Mouse (Mus musculus) gastrocnemius, adult 2 months (tissue): ENCODE measurements around the gene Hoxa3. TPM values are rescaled to one million over a fixed set of nuclear protein-coding genes. Genes with fewer than 3 reads are reported as not detected.

Source experiments
- DNase-seq: peaks from one replicate; pipeline ENCODE4 v3.0.0; 2022
- H3K27ac ChIP-seq: fragments of 200-600 bp; 2 replicates; pipeline ENCODE4 v1.8.1; 2022; ENCODE audit warnings: mild to moderate bottlenecking
- H3K4me3 ChIP-seq: fragments of 200-600 bp; 2 replicates; pipeline ENCODE4 v1.8.1; 2022; ENCODE audit warnings: mild to moderate bottlenecking, moderate library complexity
- CTCF ChIP-seq: fragments of 200-600 bp; IDR thresholded peaks from 2 replicates; pipeline ENCODE4 v1.8.1; 2022; ENCODE audit warnings: antibody characterized with exemption, mild to moderate bottlenecking, moderate library complexity
- intact Hi-C: fragments of 180-260 bp; cut with DNase I; formaldehyde crosslinking; loops from one replicate; pipeline ENCODE4 v1.15.1; 2025
- total RNA-seq, 2 experiments: library from RNA; stranded (reverse); gene quantifications; 2 replicates each; pipeline ENCODE4 v1.2.3; 2021

The Hoxa3 gene
- total RNA-seq, 2 experiments from 2014 or later = 2.8 to 3.1 TPM

DNA sequence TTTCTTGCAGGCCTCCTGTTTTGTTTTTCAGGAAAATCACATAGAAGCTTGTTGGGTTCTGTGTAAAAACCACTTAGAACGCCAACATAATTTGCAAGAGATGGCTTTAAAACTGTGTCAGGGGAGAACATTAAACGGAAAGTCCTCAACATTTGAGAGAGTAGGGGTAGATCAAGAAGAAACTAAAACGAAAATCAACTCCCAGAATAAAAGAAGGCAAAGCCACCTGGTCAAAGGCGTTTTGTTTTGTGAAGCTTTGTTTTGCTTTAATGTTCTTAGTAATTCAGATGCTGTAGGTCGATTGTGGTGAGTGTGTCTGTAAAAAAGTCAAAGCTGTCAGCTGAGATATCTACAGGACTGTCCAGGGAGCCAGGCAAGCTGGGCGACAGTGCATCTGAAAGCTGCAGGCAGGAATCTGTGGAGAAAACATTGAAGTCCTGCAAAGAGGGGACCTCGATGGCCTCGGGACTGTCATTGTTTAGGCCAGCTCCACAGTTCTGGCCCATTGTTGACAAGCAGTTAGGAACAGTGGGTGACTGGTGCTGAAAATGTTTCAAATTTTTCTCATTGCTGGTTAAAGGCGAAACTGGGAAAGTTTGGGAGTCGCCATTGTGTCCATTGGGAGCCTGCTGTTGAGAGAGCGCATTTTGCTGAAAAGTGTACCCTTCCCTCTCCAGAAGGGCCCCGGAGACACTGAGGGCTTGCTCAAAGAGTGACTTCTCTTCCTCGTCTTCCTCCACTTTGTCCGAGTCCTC lies 50.3 kb downstream of the Hoxa3 start:
- peak overlapping the region; percentile 69 for H3K4me3 ChIP-seq
- DNase-seq = no peak
- TF ChIP-seq CTCF = no peak
- H3K27ac ChIP-seq = peak overlapping the region; percentile 78
- intact Hi-C loops = loop anchor here (5.0 kb wide), 1 partner anchor 35 kb away; no protein-coding TSS in a partner anchor

DNA sequence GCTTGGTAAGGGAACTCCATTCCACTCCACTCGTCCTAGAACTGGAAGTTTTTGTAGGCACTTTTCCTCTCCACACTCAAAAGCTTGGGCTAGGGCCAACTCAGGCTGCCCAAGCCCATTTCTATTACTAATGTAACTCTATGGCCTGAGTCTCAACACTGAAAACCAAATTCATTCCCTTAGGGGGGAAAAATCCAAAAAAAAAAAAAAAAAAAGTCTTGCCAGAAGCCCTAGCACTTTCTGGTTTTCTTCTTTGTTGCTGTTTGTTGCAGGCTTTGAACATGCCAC lies 51.1 kb downstream of the Hoxa3 start:
- intact Hi-C loops = loop anchor here (5.0 kb wide), 1 partner anchor 35 kb away; no protein-coding TSS in a partner anchor
- H3K4me3 ChIP-seq = peak overlapping the region; percentile 7; the same call in 1 of the 2 replicates
- DNase-seq = no peak
- peak overlapping the region; percentile 48; the same call in 1 of the 2 replicates for H3K27ac ChIP-seq
- TF ChIP-seq CTCF = no peak

DNA sequence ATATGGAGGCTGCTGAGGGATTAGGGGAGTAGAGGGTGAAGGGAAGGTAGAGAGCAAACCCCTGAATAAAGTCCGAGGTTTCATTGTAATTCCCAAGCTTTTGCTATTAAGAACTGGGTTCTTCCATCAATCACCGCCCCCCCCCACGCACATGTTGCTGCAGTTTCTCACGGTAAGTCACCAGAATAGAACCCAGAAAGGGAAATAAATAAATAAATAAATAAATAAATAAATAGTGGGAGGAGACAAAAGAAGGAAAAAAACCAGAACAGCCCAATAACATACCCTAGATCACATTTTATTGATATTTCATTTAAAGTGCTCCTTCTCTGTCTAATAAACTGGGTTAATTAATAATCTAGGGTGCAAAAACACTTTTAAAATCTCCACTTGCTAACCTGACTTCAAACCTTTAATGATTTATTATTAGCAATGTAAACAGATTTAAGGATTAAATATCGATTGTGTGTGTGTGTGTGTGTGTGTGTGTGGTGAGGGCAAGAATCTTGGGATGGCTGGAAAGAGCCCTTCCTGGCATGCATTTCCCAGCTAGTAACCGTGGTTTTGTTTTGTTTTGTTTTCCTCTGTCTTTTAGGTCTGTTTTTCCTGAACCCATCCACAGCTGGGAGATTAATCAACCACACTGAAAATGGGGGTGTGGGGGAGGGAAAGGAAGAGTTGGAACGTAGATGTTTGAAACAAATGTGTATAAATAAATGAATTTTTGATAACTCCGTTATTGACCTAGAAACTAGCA lies 51.6 kb downstream of the Hoxa3 start:
- Histone ChIP-seq H3K27ac (peak overlapping the region; percentile 90), H3K4me3 (peak overlapping the region; percentile 88)
- intact Hi-C loops = loop anchor here (5.0 kb wide), 1 partner anchor 36 kb away; no protein-coding TSS in a partner anchor

DNA sequence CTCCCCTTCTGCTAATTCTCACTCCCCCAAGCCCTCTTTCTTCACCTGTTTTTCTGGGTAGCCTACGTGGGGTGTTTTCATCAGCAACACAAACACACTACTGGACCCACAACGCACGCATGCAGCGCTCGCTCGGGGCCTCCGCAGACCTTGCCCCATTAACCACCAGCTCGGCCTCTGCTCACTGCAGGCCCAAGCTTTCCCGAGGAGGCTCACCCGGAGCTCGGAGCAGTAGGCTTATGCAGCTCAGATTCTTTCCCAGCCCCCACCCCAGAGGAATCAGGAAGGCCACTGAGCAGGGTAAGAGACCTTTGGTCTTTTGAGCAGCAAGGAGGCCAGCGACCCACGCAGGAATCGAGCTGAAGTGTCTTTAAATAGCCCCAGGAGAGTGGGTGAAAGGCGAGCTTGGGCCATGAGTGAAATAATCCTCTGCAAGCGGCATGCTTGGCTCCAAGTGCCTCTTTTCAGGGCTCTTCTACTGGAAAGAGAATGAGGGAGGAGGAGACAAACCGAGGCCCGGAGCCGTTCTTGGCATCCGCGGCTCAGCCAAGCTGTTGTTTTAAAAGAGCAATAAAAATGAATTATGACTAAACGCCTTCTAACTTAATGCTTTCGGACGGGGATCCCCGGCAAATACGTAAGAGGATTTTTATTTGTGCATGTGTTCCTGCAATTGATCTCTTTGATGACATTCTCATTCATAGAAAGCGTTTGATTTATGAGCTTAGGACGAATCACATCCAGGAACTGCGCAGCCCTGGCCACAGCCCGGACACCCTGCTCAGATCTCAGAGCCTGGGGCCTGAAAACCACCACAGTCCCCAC lies 52.4 kb downstream of the Hoxa3 start:
- intact Hi-C loops = loop anchor here (5.0 kb wide), 1 partner anchor 37 kb away; no protein-coding TSS in a partner anchor
- no peak for TF ChIP-seq CTCF
- peak; percentile 35 for DNase-seq
- Histone ChIP-seq H3K27ac (peak overlapping the region; percentile 90), H3K4me3 (peak overlapping the region; percentile 88)

More for the DNA sequence above, 51.6 kb downstream of the Hoxa3 start:
- no peak for DNase-seq
- TF ChIP-seq CTCF = no peak

DNA sequence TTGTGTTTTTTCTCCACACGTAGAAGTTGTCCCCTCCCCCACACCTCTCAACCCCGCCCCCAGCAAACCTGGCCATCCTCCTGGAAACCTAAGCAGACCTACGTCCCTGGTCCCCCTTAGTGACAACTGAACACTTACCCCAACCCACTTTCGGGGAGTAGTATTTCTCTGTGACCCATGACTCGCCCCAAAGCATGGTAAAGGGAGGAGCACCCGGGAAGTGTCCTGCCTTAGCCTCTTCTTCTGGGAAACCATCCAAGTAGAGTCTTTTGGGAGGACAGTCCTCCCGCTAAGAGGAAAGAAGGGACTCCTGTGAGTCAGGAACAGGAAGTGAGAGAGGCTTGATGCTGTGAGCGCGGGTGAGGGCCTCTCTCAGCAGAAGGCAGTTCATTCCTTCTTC lies 53.2 kb downstream of the Hoxa3 start:
- H3K27ac ChIP-seq = peak overlapping the region; percentile 90
- no peak for TF ChIP-seq CTCF
- H3K4me3 ChIP-seq = peak overlapping the region; percentile 88
- DNase-seq = no peak
- intact Hi-C loops = loop anchor here (5.0 kb wide), 2 partner anchors 37 to 148 kb away; partner anchors contain the start of gene Skap2

DNA sequence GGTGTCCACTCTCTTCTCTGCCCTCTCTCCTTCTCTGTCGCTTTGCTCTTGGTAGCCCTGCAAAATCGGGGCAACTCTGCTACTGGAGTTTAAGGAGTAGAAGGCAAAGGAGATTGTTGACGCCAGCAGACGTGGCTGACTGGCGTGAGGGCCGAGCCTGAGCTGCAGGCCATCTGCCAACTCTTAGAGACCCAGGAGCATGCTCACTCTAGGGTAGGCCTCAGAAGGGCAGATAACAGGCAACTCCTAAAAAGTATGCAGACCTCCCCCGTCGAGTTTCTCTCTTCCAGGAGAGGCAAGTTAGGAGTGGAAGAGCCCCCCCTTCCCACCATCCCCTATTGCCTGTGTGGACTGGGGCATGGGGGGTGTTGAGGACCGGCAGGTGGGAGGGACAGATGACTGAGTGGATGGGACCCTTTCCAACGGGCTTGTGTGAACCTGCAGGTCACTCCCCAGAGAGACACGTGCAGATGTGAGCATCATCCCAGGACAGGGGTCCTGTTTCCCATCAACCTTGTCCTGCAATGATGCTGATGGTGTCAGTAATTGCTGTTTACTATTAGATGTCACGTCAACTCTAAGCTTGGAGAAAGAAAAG lies 53.9 kb downstream of the Hoxa3 start:
- Histone ChIP-seq H3K4me3 (peak overlapping the region; percentile 88), H3K27ac (peak overlapping the region; percentile 90)
- peak; percentile 30 for DNase-seq
- no peak for TF ChIP-seq CTCF
- intact Hi-C loops = loop anchor here (5.0 kb wide), 1 partner anchor 147 kb away; the partner anchor contains the start of gene Skap2

DNA sequence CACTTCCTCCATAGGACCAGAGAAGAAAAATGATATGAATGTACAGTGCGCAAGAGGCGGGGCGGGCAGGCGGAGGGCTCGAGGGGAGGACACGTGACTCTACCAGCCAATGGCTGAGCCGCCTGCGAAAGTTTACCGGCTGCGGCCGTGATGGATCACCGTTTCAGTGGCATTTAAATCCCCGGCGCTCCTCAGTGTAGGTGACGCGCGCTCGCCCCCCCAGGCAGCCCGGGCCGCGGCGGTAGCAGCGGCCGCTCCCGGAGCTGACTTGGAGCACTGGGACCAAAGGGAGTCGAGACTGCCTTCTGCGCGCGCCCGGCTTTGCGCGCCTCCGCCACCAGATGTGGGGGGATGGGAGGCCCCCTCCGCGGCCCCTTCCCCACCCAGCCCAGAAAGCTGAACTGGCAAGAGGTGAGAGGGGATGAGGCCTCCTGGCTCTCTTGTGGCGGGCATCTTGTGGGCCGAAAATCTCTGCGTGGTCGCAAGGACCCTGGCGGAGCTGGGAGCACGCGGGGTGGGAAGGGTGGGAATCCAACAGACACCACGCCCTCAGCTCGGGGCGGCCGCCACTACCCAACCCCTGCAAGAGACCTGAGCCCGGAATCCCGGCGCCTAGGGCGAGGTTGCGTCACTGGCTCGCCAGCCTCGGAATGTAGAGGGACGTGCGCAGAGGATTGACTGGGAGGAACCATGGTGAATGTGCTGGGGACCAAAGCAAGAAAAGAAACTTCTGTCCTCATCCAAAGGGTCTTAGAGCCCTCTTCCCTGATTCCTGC lies 54.7 kb downstream of the Hoxa3 start, which contains the start of gene Hoxa1:
Gene Hoxa1, minus strand, starts transcription at position 42 of the 776 bp plus-strand sequence.
- intact Hi-C loops = loop anchor here (5.0 kb wide), 1 partner anchor 146 kb away; the partner anchor contains the start of gene Skap2
- peak within 1 kb of the TSS; percentile 88 for H3K4me3 ChIP-seq
- no peak for TF ChIP-seq CTCF
- H3K27ac ChIP-seq = peak within 1 kb of the TSS; percentile 90
- DNase-seq = peak; percentile 84

DNA sequence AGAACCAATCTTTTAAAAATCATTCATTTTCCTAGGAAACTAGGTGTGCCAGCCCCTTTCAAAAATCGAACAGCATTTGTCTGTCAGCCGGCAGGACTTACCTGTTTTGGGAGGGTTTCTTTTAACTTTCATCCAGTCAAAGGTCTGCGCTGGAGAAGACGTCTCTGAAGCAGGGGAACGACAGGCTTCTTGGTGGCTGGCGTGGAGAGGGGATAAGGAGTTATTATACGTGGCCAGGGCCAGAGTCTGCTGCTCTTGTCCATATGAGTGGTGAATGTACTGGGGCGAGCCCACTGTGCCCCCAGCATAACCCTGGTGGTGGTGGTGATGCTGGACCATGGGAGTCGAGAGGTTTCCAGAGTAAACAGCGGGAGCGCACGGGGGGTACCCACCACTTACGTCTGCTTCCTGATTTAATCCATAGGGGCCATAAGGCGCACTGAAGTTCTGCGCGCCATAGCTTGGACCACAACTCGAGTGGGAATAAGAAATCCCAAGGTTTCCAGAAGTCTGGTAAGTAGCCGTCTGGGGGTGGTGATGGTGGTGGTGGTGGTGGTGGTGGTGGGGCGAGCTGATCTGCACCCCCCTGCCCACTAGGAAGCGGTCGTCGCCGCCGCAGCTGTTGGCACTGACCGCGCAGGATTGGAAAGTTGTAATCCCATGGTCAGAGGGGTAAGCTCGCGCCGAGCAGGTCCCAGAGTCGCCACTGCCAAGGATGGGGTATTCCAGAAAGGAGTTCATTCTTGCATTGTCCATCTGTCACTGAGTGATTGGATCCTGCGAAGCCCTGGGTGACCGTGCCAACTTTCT lies 55.5 kb downstream of the Hoxa3 start:
- Histone ChIP-seq H3K27ac (peak overlapping the region; percentile 90), H3K4me3 (peak overlapping the region; percentile 88)
- TF ChIP-seq CTCF = no peak
- intact Hi-C loops = loop anchor here (5.0 kb wide), 1 partner anchor 145 kb away; the partner anchor contains the start of gene Skap2
- no peak for DNase-seq

DNA sequence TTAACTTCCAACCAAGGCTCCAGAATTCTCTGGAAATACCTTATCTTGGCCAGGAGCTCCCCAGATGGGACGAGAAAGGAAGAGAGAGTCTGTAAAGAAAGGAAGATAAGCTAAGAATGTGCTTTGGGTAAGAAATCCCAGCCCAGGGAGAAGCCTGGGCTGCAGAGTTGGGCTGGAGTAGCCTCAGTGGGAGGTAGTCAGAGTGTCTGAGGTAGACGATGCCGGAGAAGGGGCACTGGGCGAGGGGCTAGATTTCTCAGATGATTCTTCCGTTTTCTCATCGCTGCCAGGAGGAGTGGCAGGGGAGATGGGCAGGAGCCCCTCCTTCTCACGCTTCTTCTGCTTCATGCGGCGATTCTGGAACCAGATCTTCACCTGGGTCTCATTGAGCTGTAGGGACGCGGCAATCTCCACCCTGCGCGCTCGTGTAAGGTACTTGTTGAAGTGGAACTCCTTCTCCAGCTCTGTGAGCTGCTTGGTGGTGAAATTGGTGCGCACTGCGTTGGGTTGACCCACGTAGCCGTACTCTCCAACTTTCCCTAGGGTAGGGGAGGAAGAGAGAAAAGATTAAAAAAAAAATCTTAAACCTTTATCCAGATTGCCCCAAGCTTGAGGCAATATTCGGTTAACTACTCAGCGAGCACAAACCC lies 56.5 kb downstream of the Hoxa3 start:
- TF ChIP-seq CTCF = no peak
- Histone ChIP-seq H3K27ac (no peak overlapping the region), H3K4me3 (no peak overlapping the region)
- no peak for DNase-seq
- intact Hi-C loops = loop anchor here (5.0 kb wide), 1 partner anchor 144 kb away; the partner anchor contains the start of gene Skap2

DNA sequence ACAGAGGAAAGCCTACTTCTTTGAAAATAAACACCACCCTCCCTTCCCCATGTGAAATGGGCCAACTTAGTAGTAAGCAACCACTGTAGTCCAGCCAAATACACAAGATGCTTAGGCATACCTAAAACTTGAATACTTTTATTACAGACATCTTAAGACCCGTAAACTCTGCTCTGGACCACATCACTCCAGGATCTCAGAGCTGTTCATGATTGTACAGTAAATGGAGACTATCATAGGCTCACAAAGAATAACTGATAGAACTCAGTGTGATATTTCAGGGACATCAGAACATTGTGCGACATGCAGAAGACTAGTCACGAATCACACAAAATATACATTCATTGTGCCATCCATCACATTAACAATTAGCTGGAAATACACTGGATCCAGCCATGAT lies 57.7 kb downstream of the Hoxa3 start:
- Histone ChIP-seq H3K27ac (no peak overlapping the region), H3K4me3 (no peak overlapping the region)
- intact Hi-C loops = loop anchor here (5.0 kb wide), 1 partner anchor 143 kb away; the partner anchor contains the start of gene Skap2
- no peak for TF ChIP-seq CTCF
- no peak for DNase-seq
